Mouse (Mus musculus) layer of hippocampus, adult 8-10 months (tissue): Measurements from ENCODE around the gene Ccer1. TPM values are rescaled to one million over a fixed set of nuclear protein-coding genes. Genes with fewer than 3 reads are reported as not detected.

Experiments
- total RNA-seq, 4 experiments: library from RNA; stranded (reverse); gene quantifications; 2 replicates each; pipeline ENCODE4 v1.2.4; 2022

The Ccer1 gene
- total RNA-seq, 4 experiments from 2014 or later: not detected

Other genes starting within 250 kb of the Ccer1 start
- 10 to 100 TPM; 60.2 to 71.0 (median 66.0) TPM for gene Dcn, start 213.4 kb upstream of the Ccer1 start, total RNA-seq
- gene Lum, start 127.9 kb upstream of the Ccer1 start, total RNA-seq: 1 to 10 TPM; 4.8 to 7.1 (median 6.0) TPM
- under 1 TPM in 2 of 4 experiments, not detected in 2; 0.19 to 0.20 TPM for gene Kera, start 86.2 kb upstream of the Ccer1 start, total RNA-seq
- gene Epyc, start 49.0 kb upstream of the Ccer1 start, total RNA-seq: under 1 TPM in 1 of 4 experiments, not detected in 3; 0.12 TPM
- under 1 TPM; 0.30 to 0.81 (median 0.39) TPM for gene C030005K15Rik, start 33.7 kb downstream of the Ccer1 start, total RNA-seq